Mouse (Mus musculus): ENCODE results near the gene Gad2.
"Not testable (repeated sequence)": the region's sequence is repeated elsewhere in the genome, so short reads cannot be mapped to it uniquely, and the experiment has no call there.

Gad2 gene

GRCm38 (mm10) chr2:22621828-22622731, at the start of gene Gad2:
Gad2 (plus strand) TSS chr2:22622205.
- peak; percentile 32 for DNase-seq (ENCODE audit: low spot score)

- not testable (repeated sequence) for DNase-seq (ENCODE audit: low spot score)
These were observed 34.4 kb upstream of the Gad2 start for GRCm38 (mm10) chr2:22587469-22588169.

- DNase-seq (ENCODE audit: low spot score) = not testable (repeated sequence)
These were observed 33.8 kb upstream of the Gad2 start for GRCm38 (mm10) chr2:22588170-22588541.

- not testable (repeated sequence) for DNase-seq (ENCODE audit: low spot score)
These were observed 33.2 kb upstream of the Gad2 start for GRCm38 (mm10) chr2:22588673-22589381.

- DNase-seq (ENCODE audit: low spot score) = not testable (repeated sequence)
These were observed 32.4 kb upstream of the Gad2 start for GRCm38 (mm10) chr2:22589382-22590205.

- no peak for DNase-seq (ENCODE audit: low spot score)
These were observed 31.9 kb upstream of the Gad2 start for GRCm38 (mm10) chr2:22590206-22590490.

GRCm38 (mm10) chr2:22617951-22618350, 4.1 kb upstream of the Gad2 start:
- DNase-seq (ENCODE audit: low spot score) = no peak

- DNase-seq (ENCODE audit: low spot score) = no peak
These were observed 2.6 kb upstream of the Gad2 start for GRCm38 (mm10) chr2:22619416-22619815.

- no peak for DNase-seq (ENCODE audit: low spot score)
These were observed 2.0 kb upstream of the Gad2 start for GRCm38 (mm10) chr2:22620030-22620429.

GRCm38 (mm10) chr2:22620534-22620933, 1.5 kb upstream of the Gad2 start:
- no peak for DNase-seq (ENCODE audit: low spot score)

- DNase-seq (ENCODE audit: low spot score) = no peak
These were observed 802 bp upstream of the Gad2 start for GRCm38 (mm10) chr2:22620978-22621827.

- DNase-seq (ENCODE audit: low spot score) = no peak
These were observed 1.4 kb downstream of the Gad2 start for GRCm38 (mm10) chr2:22623111-22624070.

- no peak for DNase-seq (ENCODE audit: low spot score)
These were observed 2.4 kb downstream of the Gad2 start for GRCm38 (mm10) chr2:22624188-22624975.

- DNase-seq (ENCODE audit: low spot score) = no peak
These were observed 3.3 kb downstream of the Gad2 start for GRCm38 (mm10) chr2:22625096-22625960.

- no peak for DNase-seq (ENCODE audit: low spot score)
These were observed 5.2 kb downstream of the Gad2 start for GRCm38 (mm10) chr2:22627147-22627666.

GRCm38 (mm10) chr2:22627819-22628432, 5.9 kb downstream of the Gad2 start:
- DNase-seq (ENCODE audit: low spot score) = no peak

GRCm38 (mm10) chr2:22634766-22635165, 12.8 kb downstream of the Gad2 start:
- no peak for DNase-seq (ENCODE audit: low spot score)

Data from testis, postnatal 14 days (tissue).